Mouse (Mus musculus) brain, embryonic 14.5 days (tissue): ENCODE results near the gene Szt2.

Experiments
- CTCF ChIP-seq: fragments of 200-500 bp; IDR thresholded peaks from 2 replicates; pipeline ENCODE4 v1.5.1; 2012; ENCODE audit warnings: inconsistent platforms, mild to moderate bottlenecking, moderate library complexity, borderline replicate concordance; ENCODE audit not compliant: insufficient read depth, insufficient read length; ENCODE audit errors: extremely low read depth
- POLR2A ChIP-seq: fragments of 200-500 bp; IDR thresholded peaks from 2 replicates; pipeline ENCODE4 v1.6.1; 2012; ENCODE audit warnings: mild to moderate bottlenecking, inconsistent platforms, borderline replicate concordance; ENCODE audit not compliant: poor library complexity, insufficient read depth, insufficient read length, severe bottlenecking; ENCODE audit errors: extremely low read depth

DNA sequence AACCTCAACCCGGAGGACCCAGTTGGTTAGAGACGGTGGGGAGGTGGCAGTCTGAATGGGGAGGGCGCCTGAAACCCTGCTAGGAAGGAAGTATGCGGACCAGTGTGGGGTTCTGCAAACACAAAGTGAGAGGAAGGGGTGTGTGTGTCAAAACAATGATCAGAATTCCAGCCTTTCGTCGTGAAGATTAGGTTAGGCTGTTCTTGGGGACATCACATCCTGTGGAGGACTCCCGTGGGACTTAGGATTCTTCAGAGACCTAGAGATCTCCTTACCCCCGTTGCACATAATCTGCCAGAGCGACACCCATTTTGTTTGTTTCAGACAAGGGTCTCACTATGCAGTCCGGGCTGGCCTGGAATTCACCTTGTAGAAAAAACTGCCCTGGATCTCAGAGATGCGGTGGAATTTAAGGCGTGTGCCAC, 28.8 kb upstream of the Szt2 start:
- no peak for TF ChIP-seq CTCF
- TF ChIP-seq POLR2A = no peak
